Comparison of ENCODE assay signal across 25 mouse cellular contexts in the genomic region with DNA sequence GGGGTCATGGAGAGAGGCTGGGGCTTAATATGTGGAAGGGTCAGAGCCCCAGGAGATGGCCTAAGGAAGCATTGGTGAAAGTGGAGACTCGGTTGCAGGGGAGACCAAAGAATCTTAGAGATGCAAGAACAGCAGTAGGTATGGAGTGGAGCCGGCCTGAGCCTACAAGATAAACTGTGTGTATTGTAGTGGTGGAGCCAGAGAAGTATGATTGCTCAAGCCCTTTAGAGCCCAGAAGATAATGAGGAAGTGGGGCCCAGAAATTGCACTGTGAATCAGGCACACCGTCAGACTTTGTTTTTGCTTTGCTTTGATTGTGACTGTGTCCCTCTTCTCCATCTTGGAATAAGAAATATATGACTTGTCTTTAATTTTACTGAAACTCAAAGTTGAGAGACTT. TPM values are rescaled to one million over a fixed set of nuclear protein-coding genes. Genes with fewer than 3 reads are reported as not detected.
"Had no signal": no experiment of that assay in that cellular context is flagged by ENCODE, and none has a peak within 500 bp of the region (broad histone marks: within the 10 kb centered on the region; RNA-seq: fewer than 3 reads in every experiment).

No protein-coding gene starts in this region.

- H3K4me1 ChIP-seq: limb, embryonic 10.5 days; midbrain, embryonic 13.5 days; stomach, embryonic 15.5 days had no signal

- DNase-seq: kidney, adult 18-20 months; kidney, postnatal 14 days; lung, embryonic 14.5 days; lung, postnatal 14 days; right cerebral cortex, postnatal 4 days; thymus, adult 2 months; thymus, postnatal 25 days had no signal

- ATAC-seq: midbrain, embryonic 13.5 days had no signal

- H3K36me3 ChIP-seq: kidney, embryonic 15.5 days; limb, embryonic 10.5 days; liver, embryonic 15.5 days; midbrain, embryonic 13.5 days; stomach, embryonic 15.5 days had no signal

- H3K4me2 ChIP-seq: kidney, embryonic 15.5 days; liver, embryonic 11.5 days; liver, embryonic 15.5 days; lung, embryonic 14.5 days; midbrain, embryonic 13.5 days; stomach, embryonic 15.5 days had no signal

- H3K4me3 ChIP-seq: kidney, embryonic 15.5 days; limb, embryonic 10.5 days; liver, embryonic 15.5 days; midbrain, embryonic 13.5 days; myocyte; stomach, embryonic 15.5 days had no signal

- H3K27me3 ChIP-seq: kidney, embryonic 15.5 days; liver, embryonic 15.5 days; midbrain, embryonic 13.5 days; stomach, embryonic 15.5 days had no signal

- H3K27ac ChIP-seq: kidney, embryonic 15.5 days; limb, embryonic 10.5 days; liver, embryonic 15.5 days; macrophage; midbrain, embryonic 13.5 days; stomach, embryonic 15.5 days had no signal

- H3K9me3 ChIP-seq: kidney, embryonic 15.5 days; limb, embryonic 10.5 days; liver, embryonic 15.5 days; midbrain, embryonic 13.5 days; stomach, embryonic 15.5 days had no signal

- H3K9ac ChIP-seq: kidney, embryonic 15.5 days; liver, embryonic 15.5 days; lung, embryonic 14.5 days; midbrain, embryonic 13.5 days; stomach, embryonic 15.5 days had no signal

RNA-seq across cellular contexts. Expression of gene Adra2b, which starts 28.3 kb away (rescaled TPM):
- total RNA-seq: neutrophil, adult 5-6 weeks had no signal
- polyA plus RNA-seq: lung, embryonic 14.5 days; macrophage; myocyte had no signal

RNA-seq across cellular contexts. Expression of gene Gpat2, which starts 33.7 kb away (rescaled TPM):
- total RNA-seq: neutrophil, adult 5-6 weeks had no signal
- polyA plus RNA-seq: macrophage; myocyte; neural tube, embryonic 11.5 days had no signal

RNA-seq across cellular contexts. Expression of gene Astl, which starts 52.9 kb away (rescaled TPM):
- total RNA-seq: layer of hippocampus, adult 8-10 months; layer of hippocampus, postnatal 14 days; left cerebral cortex, adult 18-20 months; left cerebral cortex, postnatal 10 days; midbrain, postnatal 0 days had no signal
- polyA plus RNA-seq: kidney, embryonic 15.5 days; large intestine, adult 2 months; liver, embryonic 11.5 days; lung, embryonic 14.5 days; macrophage; midbrain, embryonic 13.5 days; midbrain, postnatal 0 days; neural tube, embryonic 11.5 days; stomach, embryonic 15.5 days; testis, adult 2 months; urinary bladder, adult 2 months had no signal
